Mouse (Mus musculus) kidney, postnatal 0 days (tissue): ENCODE results near the gene Epb41l1. TPM values are rescaled to one million over a fixed set of nuclear protein-coding genes. Genes with fewer than 3 reads are reported as not detected.

Experiments
- ATAC-seq: fragments of 200-750 bp; cut with Nextera tagmentation; replicated peaks from 2 replicates; pipeline ENCODE4 v1.8.0; 2017; ENCODE audit warnings: low read depth, moderate number of reproducible peaks, moderate TSS enrichment, moderate library complexity; ENCODE audit not compliant: low FRiP score
- DNase-seq: peaks from one replicate; pipeline ENCODE4 v3.0.0-alpha.2; 2016; ENCODE audit warnings: low spot score
- H3K27ac ChIP-seq: fragments of 300-500 bp; sonication (generic); 2 replicates; pipeline ENCODE4 v1.5.1; 2014; ENCODE audit warnings: mild to moderate bottlenecking
- H3K27me3 ChIP-seq: fragments of 300-500 bp; sonication (generic); 2 replicates; pipeline ENCODE4 v1.6.1; 2014; ENCODE audit warnings: low read length, mixed read lengths; ENCODE audit not compliant: insufficient read depth
- H3K36me3 ChIP-seq: fragments of 300-500 bp; sonication (generic); 2 replicates; pipeline ENCODE4 v1.6.1; 2014; ENCODE audit warnings: low read length, mixed read lengths; ENCODE audit not compliant: insufficient read depth
- H3K4me1 ChIP-seq: fragments of 300-500 bp; sonication (generic); replicated peaks from 2 replicates; pipeline ENCODE4 v1.6.1; 2014; ENCODE audit warnings: antibody characterized with exemption, low read length, mixed read lengths; ENCODE audit not compliant: insufficient read depth
- H3K4me2 ChIP-seq: fragments of 300-500 bp; sonication (generic); 2 replicates; pipeline ENCODE4 v1.6.1; 2014; ENCODE audit warnings: mild to moderate bottlenecking, low read length, moderate library complexity, mixed read lengths
- H3K4me3 ChIP-seq: fragments of 300-500 bp; sonication (generic); replicated peaks from 2 replicates; pipeline ENCODE4 v1.5.1; 2014; ENCODE audit warnings: low read depth, low read length
- H3K9ac ChIP-seq: fragments of 300-500 bp; sonication (generic); 2 replicates; pipeline ENCODE4 v1.6.1; 2014; ENCODE audit warnings: low read depth, low read length
- H3K9me3 ChIP-seq: fragments of 300-500 bp; sonication (generic); replicated peaks from 2 replicates; pipeline ENCODE4 v1.6.1; 2016; ENCODE audit warnings: low read length, inconsistent platforms, mixed read lengths
- CTCF ChIP-seq: IDR thresholded peaks from 2 replicates; pipeline ENCODE4 v1.5.1; 2016; ENCODE audit warnings: antibody characterized with exemption, low read depth, mild to moderate bottlenecking, moderate library complexity
- WGBS: fragments of 180-500 bp; shearing (Covaris S2); extraction: QIAGEN DNeasy Blood & Tissue Kit; methylation state at CpG from one replicate; pipeline ENCODE4 v1.1.7; 2014; 5-methylcytosine and 5-hydroxymethylcytosine counted together
- polyA plus RNA-seq: library from polyadenylated mRNA; unstranded; fragments of >200 nt; fragmentation: Nextera tagmentation; extraction: Ambion mirVana; gene quantifications from 2 replicates; pipeline ENCODE4 v1.2.1, GENCODE M21; 2015

Gene Epb41l1
- polyA plus RNA-seq, 1 experiment from 2014 or later: 1.6 TPM

GRCm38 (mm10) chr2:156488166-156488814 is 67.6 kb downstream of the Epb41l1 start:
- no peak overlapping the region for H3K9ac ChIP-seq
- no peak overlapping the region for H3K4me2 ChIP-seq
- no peak for TF ChIP-seq CTCF
- H3K4me3 ChIP-seq: no peak overlapping the region
- DNase-seq: no peak
- H3K27me3 ChIP-seq: no peaks in the 10 kb centered on the region
- H3K9me3 ChIP-seq: no peaks in the 10 kb centered on the region
- no peaks in the 10 kb centered on the region for H3K36me3 ChIP-seq
- no peaks in the 10 kb centered on the region for H3K4me1 ChIP-seq
- no peak overlapping the region for H3K27ac ChIP-seq
- no peak for ATAC-seq
- 83% methylated on average over 8 of the region's 8 CpGs for WGBS

- ATAC-seq: no peak
- Histone ChIP-seq H3K4me3 (no peak overlapping the region), H3K27ac (no peak overlapping the region), H3K4me1 (no peaks in the 10 kb centered on the region), H3K9ac (no peak overlapping the region), H3K9me3 (no peaks in the 10 kb centered on the region), H3K36me3 (peaks cover 8% of the 10 kb centered on the region; the same call in 1 of the 2 replicates), H3K27me3 (no peaks in the 10 kb centered on the region), H3K4me2 (no peak overlapping the region)
- TF ChIP-seq CTCF: no peak
- DNase-seq: no peak
- WGBS: 78% methylated on average over 11 of the region's 11 CpGs
These were observed 69.5 kb downstream of the Epb41l1 start for GRCm38 (mm10) chr2:156490176-156490575.

- H3K4me3 ChIP-seq: no peak overlapping the region
- H3K9ac ChIP-seq: no peak overlapping the region
- 0 out of 2 replicates have a peak, but pooled peaks cover under 1% of the 10 kb centered on the region for H3K4me1 ChIP-seq
- H3K36me3 ChIP-seq: peaks cover 9% of the 10 kb centered on the region; the same call in 1 of the 2 replicates
- no peaks in the 10 kb centered on the region for H3K27me3 ChIP-seq
- DNase-seq (no peak), ATAC-seq (no peak)
- no peak overlapping the region for H3K4me2 ChIP-seq
- no peak for TF ChIP-seq CTCF
- no peak overlapping the region for H3K27ac ChIP-seq
- no peaks in the 10 kb centered on the region for H3K9me3 ChIP-seq
- 75% methylated on average over 5 of the region's 5 CpGs for WGBS
These were observed 71.1 kb downstream of the Epb41l1 start for GRCm38 (mm10) chr2:156491796-156492195.

- TF ChIP-seq CTCF: no peak
- H3K9me3 ChIP-seq: no peaks in the 10 kb centered on the region
- 54% methylated on average over 9 of the region's 9 CpGs for WGBS
- H3K27me3 ChIP-seq: no peaks in the 10 kb centered on the region
- no peak overlapping the region for H3K4me2 ChIP-seq
- H3K4me1 ChIP-seq: 0 out of 2 replicates have a peak, but pooled peaks cover 3% of the 10 kb centered on the region
- no peak overlapping the region for H3K4me3 ChIP-seq
- H3K27ac ChIP-seq: no peak overlapping the region
- H3K36me3 ChIP-seq: peaks cover 9% of the 10 kb centered on the region; the same call in 1 of the 2 replicates
- DNase-seq (no peak), ATAC-seq (no peak)
- H3K9ac ChIP-seq: no peak overlapping the region
These were observed 73.1 kb downstream of the Epb41l1 start for GRCm38 (mm10) chr2:156493766-156494165.

- H3K27ac ChIP-seq: no peak overlapping the region
- no peak overlapping the region for H3K9ac ChIP-seq
- WGBS: 72% methylated on average over 9 of the region's 9 CpGs
- no peaks in the 10 kb centered on the region for H3K9me3 ChIP-seq
- H3K27me3 ChIP-seq: no peaks in the 10 kb centered on the region
- 0 out of 2 replicates have a peak, but pooled peaks cover 3% of the 10 kb centered on the region for H3K4me1 ChIP-seq
- H3K4me3 ChIP-seq: no peak overlapping the region
- TF ChIP-seq CTCF: no peak
- H3K36me3 ChIP-seq: peaks cover 12% of the 10 kb centered on the region; the same call in 1 of the 2 replicates
- ATAC-seq: no peak
- DNase-seq: no peak
- H3K4me2 ChIP-seq: no peak overlapping the region
These were observed 73.8 kb downstream of the Epb41l1 start for GRCm38 (mm10) chr2:156494465-156494864.

GRCm38 (mm10) chr2:156494875-156495274 is 74.2 kb downstream of the Epb41l1 start:
- H3K36me3 ChIP-seq: peaks cover 15% of the 10 kb centered on the region; the same call in 1 of the 2 replicates
- no peak for ATAC-seq
- WGBS: 89% methylated on average over 12 of the region's 12 CpGs

More at GRCm38 (mm10) chr2:156494875-156495274, 74.2 kb downstream of the Epb41l1 start:
- Histone ChIP-seq H3K4me2 (no peak overlapping the region), H3K27ac (no peak overlapping the region), H3K4me3 (no peak overlapping the region), H3K27me3 (no peaks in the 10 kb centered on the region), H3K9me3 (no peaks in the 10 kb centered on the region), H3K9ac (no peak overlapping the region), H3K4me1 (0 out of 2 replicates have a peak, but pooled peaks cover 3% of the 10 kb centered on the region)
- TF ChIP-seq CTCF: no peak
- DNase-seq: no peak
